Mouse (Mus musculus) ES-E14 (cell line): ENCODE measurements around the gene Psmc3ip. TPM values are rescaled to one million over a fixed set of nuclear protein-coding genes. Genes with fewer than 3 reads are reported as not detected.

Experiments
- DNase-seq: peaks from one replicate; pipeline ENCODE4 v3.0.0-alpha.2; 2013; ENCODE audit warnings: low read depth, low spot score
- H3K27ac ChIP-seq: 2 replicates; pipeline ENCODE4 v1.5.1; 2012; ENCODE audit warnings: low read depth, mild to moderate bottlenecking, low read length, moderate library complexity, mixed read lengths; ENCODE audit not compliant: poor library complexity, insufficient read depth, severe bottlenecking
- H3K36me3 ChIP-seq: 2 replicates; pipeline ENCODE4 v1.6.1; 2012; ENCODE audit warnings: mild to moderate bottlenecking, low read length, moderate library complexity, mixed read lengths; ENCODE audit not compliant: control insufficient read depth, poor library complexity, insufficient read depth, severe bottlenecking
- H3K4me1 ChIP-seq, 2 experiments: fragments of 150-350 bp in 1 of 2; sonication (generic) in 1 of 2; 2 replicates each; pipeline ENCODE4 v1.6.1; 2012; ENCODE audit warnings: low read length in 2 of 2, mild to moderate bottlenecking in 1 of 2, mixed read lengths in 1 of 2; ENCODE audit not compliant: control insufficient read depth in 2 of 2, insufficient read depth in 2 of 2, poor library complexity in 1 of 2
- H3K4me3 ChIP-seq, 2 experiments: fragments of 150-350 bp in 1 of 2; sonication (generic) in 1 of 2; 2 replicates each; pipeline ENCODE4 v1.5.1; 2012; ENCODE audit warnings: low read length in 2 of 2, low read depth in 1 of 2, mild to moderate bottlenecking in 1 of 2, mixed read lengths in 1 of 2; ENCODE audit not compliant: insufficient read depth in 1 of 2, poor library complexity in 1 of 2, severe bottlenecking in 1 of 2
- H3K9ac ChIP-seq: 2 replicates; pipeline ENCODE4 v1.6.1; 2012; ENCODE audit warnings: low read depth, mild to moderate bottlenecking, low read length, mixed read lengths; ENCODE audit not compliant: poor library complexity, insufficient read depth, severe bottlenecking
- H3K9me3 ChIP-seq: fragments of 150-350 bp; sonication (generic); 2 replicates; pipeline ENCODE4 v1.6.1; 2012; ENCODE audit warnings: low read depth, mild to moderate bottlenecking, low read length; ENCODE audit not compliant: control insufficient read depth, insufficient read depth
- CHD2 ChIP-seq: IDR thresholded peaks from 2 replicates; pipeline ENCODE4 v1.6.1; 2014; ENCODE audit warnings: mild to moderate bottlenecking, low read depth, low read length, inconsistent platforms
- HCFC1 ChIP-seq: IDR thresholded peaks from 2 replicates; pipeline ENCODE4 v1.6.1; 2012; ENCODE audit warnings: low read length, inconsistent platforms, borderline replicate concordance; ENCODE audit not compliant: insufficient read depth
- MAFK ChIP-seq: IDR thresholded peaks from 2 replicates; pipeline ENCODE4 v1.6.1; 2014; ENCODE audit warnings: mild to moderate bottlenecking, low read depth, low read length, inconsistent platforms; ENCODE audit not compliant: insufficient read depth
- ZC3H11A ChIP-seq: IDR thresholded peaks from 2 replicates; pipeline ENCODE4 v1.6.1; 2012; ENCODE audit warnings: low read depth, mild to moderate bottlenecking, inconsistent platforms, low read length, borderline replicate concordance
- ZNF384 ChIP-seq: IDR thresholded peaks from 2 replicates; pipeline ENCODE4 v1.6.1; 2012; ENCODE audit warnings: low read depth, low read length, inconsistent platforms
- in situ Hi-C, 2 experiments: fragments of 600-800 bp; cut with MboI; formaldehyde crosslinking; loops; one replicate each; pipeline ENCODE4 v1.15.1; 2025; ENCODE audit warnings: low sequenced_read_pairs in 2 of 2, inconsistent platforms in 1 of 2; ENCODE audit not compliant: unreplicated experiment in 2 of 2
- total RNA-seq: library from RNA; depleted of rRNA; stranded (reverse); fragments of 300-350 nt; gene quantifications from 2 replicates; pipeline ENCODE4 v1.2.3, GENCODE M21; 2012; rRNA removed

Psmc3ip gene
- total RNA-seq, 1 experiment = 31.5 TPM

- Histone ChIP-seq H3K4me3 (no peak overlapping the region), H3K36me3 (peaks cover 8% of the 10 kb centered on the region; the same call in 1 of the 2 replicates), H3K9me3 (no peaks in the 10 kb centered on the region), H3K27ac (no peak overlapping the region), H3K9ac (no peak overlapping the region), H3K4me1 (peaks cover 0 to 2% of the 10 kb centered on the region in 2 experiments; a peak in 2 of 4 replicates)
- TF ChIP-seq HCFC1 (no peak), CHD2 (no peak), MAFK (no peak), ZNF384 (no peak), ZC3H11A (no peak)
- no peak for DNase-seq
- in situ Hi-C loops = no loop called here
These were observed 47.7 kb downstream of the Psmc3ip start for GRCm38 (mm10) chr11:101047502-101047901.

- H3K36me3 ChIP-seq = peaks cover 8% of the 10 kb centered on the region; the same call in 1 of the 2 replicates
- H3K9me3 ChIP-seq = no peaks in the 10 kb centered on the region
- DNase-seq = no peak
- TF ChIP-seq MAFK (no peak), ZC3H11A (no peak), HCFC1 (no peak), ZNF384 (no peak), CHD2 (no peak)
- H3K4me3 ChIP-seq = no peak overlapping the region
- H3K4me1 ChIP-seq = peaks cover 0 to 2% of the 10 kb centered on the region in 2 experiments; a peak in 2 of 4 replicates
- H3K27ac ChIP-seq = no peak overlapping the region
- in situ Hi-C loops = no loop called here
- no peak overlapping the region for H3K9ac ChIP-seq
These were observed 48.8 kb downstream of the Psmc3ip start for GRCm38 (mm10) chr11:101046440-101046839.

GRCm38 (mm10) chr11:101045826-101046225 is 49.4 kb downstream of the Psmc3ip start:
- in situ Hi-C loops = no loop called here
- Histone ChIP-seq H3K9me3 (no peaks in the 10 kb centered on the region), H3K27ac (no peak overlapping the region), H3K36me3 (peaks cover 8% of the 10 kb centered on the region; the same call in 1 of the 2 replicates), H3K9ac (no peak overlapping the region), H3K4me3 (no peak overlapping the region), H3K4me1 (peaks cover 0 to 2% of the 10 kb centered on the region in 2 experiments; a peak in 2 of 4 replicates)
- TF ChIP-seq CHD2 (no peak), HCFC1 (no peak), ZC3H11A (no peak), ZNF384 (no peak), MAFK (no peak)
- DNase-seq = no peak

Other genes with a start within 250 kb of the Psmc3ip start
- gene Stat5b, start 244.7 kb downstream of the Psmc3ip start, total RNA-seq = 3.4 and 4.3 TPM in 2 replicates
- gene Stat5a, start 236.1 kb downstream of the Psmc3ip start, total RNA-seq = 1.7 TPM in 2 replicates
- gene Stat3, start 155.9 kb downstream of the Psmc3ip start, total RNA-seq = 61.5 and 78.9 TPM in 2 replicates
- gene Cavin1, start 124.5 kb downstream of the Psmc3ip start, total RNA-seq = 16.4 and 30.7 TPM in 2 replicates
- 38.1 and 43.4 TPM in 2 replicates for gene Atp6v0a1, start 86.0 kb downstream of the Psmc3ip start, total RNA-seq
- gene Naglu, start 25.4 kb downstream of the Psmc3ip start, total RNA-seq = 4.7 and 9.2 TPM in 2 replicates
- 2.4 and 3.4 TPM in 2 replicates for gene Hsd17b1, start 17.0 kb downstream of the Psmc3ip start, total RNA-seq
- gene Coasy, start 12.9 kb downstream of the Psmc3ip start, total RNA-seq = 21.9 and 22.9 TPM in 2 replicates
- gene Mlx, start 8.2 kb downstream of the Psmc3ip start, total RNA-seq = 30.7 and 42.0 TPM in 2 replicates
- 60.4 and 65.2 TPM in 2 replicates for gene Retreg3, start 24.5 kb upstream of the Psmc3ip start, total RNA-seq
- 27.5 and 38.6 TPM in 2 replicates for gene Tubg1, start 24.5 kb upstream of the Psmc3ip start, total RNA-seq
- 0.31 and 0.74 TPM in 2 replicates for gene Tubg2, start 60.5 kb upstream of the Psmc3ip start, total RNA-seq
- 0.18 and 0.58 TPM in 2 replicates for gene Cntnap1, start 75.1 kb upstream of the Psmc3ip start, total RNA-seq
- 3.4 and 5.1 TPM in 2 replicates for gene Plekhh3, start 75.9 kb upstream of the Psmc3ip start, total RNA-seq
- 0.31 TPM in 1 of 2 replicates, not detected in the other for gene Ccr10, start 80.0 kb upstream of the Psmc3ip start, total RNA-seq
- gene Ezh1, start 131.0 kb upstream of the Psmc3ip start, total RNA-seq = 18.3 and 18.9 TPM in 2 replicates
- 4.0 and 5.6 TPM in 2 replicates for gene Ramp2, start 150.6 kb upstream of the Psmc3ip start, total RNA-seq
- 105 and 135 TPM in 2 replicates for gene Vps25, start 158.3 kb upstream of the Psmc3ip start, total RNA-seq
- 0.49 and 1.1 TPM in 2 replicates for gene Wnk4, start 165.1 kb upstream of the Psmc3ip start, total RNA-seq
- 2.1 and 2.4 TPM in 2 replicates for gene Cntd1, start 183.6 kb upstream of the Psmc3ip start, total RNA-seq
- 107 and 139 TPM in 2 replicates for gene Coa3, start 183.7 kb upstream of the Psmc3ip start, total RNA-seq
- 80.6 and 89.2 TPM in 2 replicates for gene Becn1, start 206.8 kb upstream of the Psmc3ip start, total RNA-seq
- 40.0 and 57.0 TPM in 2 replicates for gene Psme3, start 220.8 kb upstream of the Psmc3ip start, total RNA-seq
- gene Aoc2, start 229.6 kb upstream of the Psmc3ip start, total RNA-seq = 4.6 and 5.0 TPM in 2 replicates
- gene Aoc3, start 235.2 kb upstream of the Psmc3ip start, total RNA-seq = 0.62 and 0.95 TPM in 2 replicates